Mouse (Mus musculus) left cerebral cortex, adult 11 months (tissue): Measurements from ENCODE around the gene Olfr615.
"Not testable (repeated sequence)": the region's sequence is repeated elsewhere in the genome, so short reads cannot be mapped to it uniquely, and the experiment has no call there.

Experiments
- DNase-seq: peaks from one replicate; pipeline ENCODE4 v3.0.0; 2022; ENCODE audit warnings: low spot score

The Olfr615 gene

DNA sequence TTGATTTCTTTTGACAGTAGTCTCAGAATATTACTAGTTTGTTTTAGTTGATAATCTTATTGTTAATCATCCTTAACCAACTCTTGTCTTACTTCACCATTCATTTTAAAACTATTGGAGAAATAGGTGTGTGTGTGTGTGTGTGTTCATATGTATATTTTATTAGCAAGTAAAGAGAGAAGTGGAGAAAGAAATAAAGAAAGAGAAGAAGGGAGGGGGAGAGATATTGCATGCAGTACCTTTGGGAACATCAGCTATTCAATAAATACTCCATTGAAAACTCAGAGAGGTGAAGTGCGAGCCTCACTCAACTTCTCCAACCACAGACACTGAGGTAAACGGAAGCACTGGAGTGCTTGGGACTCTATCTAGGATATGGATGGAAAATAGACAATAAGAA lies at the start of gene Olfr615:
Olfr615 (plus strand) TSS at position 301 of the 400 bp plus-strand sequence.
- no peak for DNase-seq

DNA sequence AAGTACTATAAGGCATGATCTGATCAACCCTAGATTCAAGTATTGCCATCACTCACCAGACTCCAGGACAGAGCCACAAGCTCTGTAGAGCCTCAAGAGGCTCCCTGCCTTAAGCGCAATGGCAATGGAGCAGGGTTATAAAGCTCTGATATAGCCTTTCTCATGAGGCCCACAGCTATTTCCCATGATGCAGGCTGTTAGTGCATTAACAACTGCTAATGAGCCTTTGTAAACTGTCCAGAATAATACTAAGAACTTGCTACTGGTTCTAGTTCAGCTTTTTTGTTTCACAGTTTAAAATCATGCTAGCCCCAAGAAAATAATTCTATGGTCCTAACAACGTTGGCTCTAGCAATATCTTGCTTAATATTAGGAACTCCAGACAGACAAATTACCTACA lies 43.9 kb upstream of the Olfr615 start, which contains the start of gene Olfr610:
Olfr610 (minus strand) TSS at position 101 of the 400 bp plus-strand sequence.
- DNase-seq = no peak

DNA sequence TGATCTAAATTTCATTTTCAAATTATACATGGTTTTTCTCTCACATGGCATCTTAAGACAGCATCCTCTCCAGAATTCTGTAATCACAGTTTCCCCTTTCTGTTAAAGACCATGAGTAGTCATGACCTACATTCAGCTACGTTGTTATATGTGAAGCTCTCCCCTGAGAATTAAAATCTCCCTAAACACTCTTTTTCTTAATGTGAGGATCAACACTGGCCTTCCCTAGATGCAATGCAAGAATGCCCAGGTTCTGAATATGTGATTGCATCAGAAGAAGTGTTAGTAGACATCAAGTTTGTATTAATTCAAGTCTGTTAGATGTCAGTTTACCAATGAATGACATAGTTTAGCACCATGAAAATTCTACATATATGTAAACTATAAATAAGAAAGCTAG lies 35.1 kb upstream of the Olfr615 start, which contains the start of gene Olfr611:
Olfr611 (minus strand) TSS at position 101 of the 400 bp plus-strand sequence.
- not testable (repeated sequence) for DNase-seq

DNA sequence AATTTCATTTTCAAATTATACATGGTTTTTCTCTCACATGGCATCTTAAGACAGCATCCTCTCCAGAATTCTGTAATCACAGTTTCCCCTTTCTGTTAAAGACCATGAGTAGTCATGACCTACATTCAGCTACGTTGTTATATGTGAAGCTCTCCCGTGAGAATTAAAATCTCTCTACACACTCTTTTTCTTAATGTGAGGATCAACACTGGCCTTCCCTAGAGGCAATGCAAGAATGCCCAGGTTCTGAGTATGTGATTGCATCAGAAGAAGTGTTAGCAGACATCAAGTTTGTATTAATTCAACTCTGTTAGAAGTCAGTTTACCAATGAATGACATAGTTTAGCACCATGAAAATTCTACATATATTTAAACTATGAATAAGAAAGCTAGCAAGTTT lies 13.3 kb upstream of the Olfr615 start, which contains the start of gene Olfr612:
Olfr612 (minus strand) TSS at position 101 of the 400 bp plus-strand sequence.
- not testable (repeated sequence) for DNase-seq

DNA sequence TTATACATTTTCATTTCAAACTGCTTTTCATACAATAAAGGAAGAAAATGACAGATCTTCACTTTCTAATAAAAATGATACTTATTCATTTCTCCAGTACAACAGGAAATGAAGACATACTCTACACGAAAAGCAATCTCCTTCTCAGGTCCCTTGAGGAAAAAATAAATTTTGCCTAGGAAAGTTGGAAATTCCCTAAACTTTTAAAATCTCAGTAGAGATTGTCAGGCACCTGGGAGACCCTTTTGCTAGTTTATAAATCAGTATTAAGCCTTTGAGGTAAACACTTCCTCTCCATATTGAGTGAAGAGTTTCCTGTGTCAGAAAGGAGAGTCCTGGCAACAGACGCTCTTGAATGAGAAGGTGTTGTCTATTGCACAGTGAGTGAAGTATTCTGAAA lies 8.1 kb upstream of the Olfr615 start, which contains the start of gene Olfr613:
Olfr613 (plus strand) TSS at position 301 of the 400 bp plus-strand sequence.
- no peak for DNase-seq

DNA sequence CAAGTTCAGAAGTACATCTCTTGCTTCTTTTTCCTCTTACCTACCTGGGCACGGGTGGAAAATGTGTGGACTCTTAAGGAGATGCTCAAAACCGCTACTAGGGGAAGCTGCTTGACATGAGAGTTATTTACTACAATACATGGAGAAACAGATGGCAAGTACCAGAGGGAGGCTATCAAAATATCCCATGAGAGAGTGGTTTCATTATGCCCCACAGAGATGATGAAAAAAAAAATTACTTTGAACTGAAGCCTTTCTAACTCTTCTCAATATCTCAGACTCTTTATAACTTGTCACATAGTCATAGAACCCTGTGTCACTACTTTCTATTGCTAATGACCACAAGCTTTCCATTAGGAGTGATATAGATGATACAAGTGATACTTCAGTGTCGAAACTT lies 13.2 kb downstream of the Olfr615 start, which contains the start of gene Olfr616:
Olfr616 (minus strand) TSS at position 101 of the 400 bp plus-strand sequence.
- DNase-seq = no peak

DNA sequence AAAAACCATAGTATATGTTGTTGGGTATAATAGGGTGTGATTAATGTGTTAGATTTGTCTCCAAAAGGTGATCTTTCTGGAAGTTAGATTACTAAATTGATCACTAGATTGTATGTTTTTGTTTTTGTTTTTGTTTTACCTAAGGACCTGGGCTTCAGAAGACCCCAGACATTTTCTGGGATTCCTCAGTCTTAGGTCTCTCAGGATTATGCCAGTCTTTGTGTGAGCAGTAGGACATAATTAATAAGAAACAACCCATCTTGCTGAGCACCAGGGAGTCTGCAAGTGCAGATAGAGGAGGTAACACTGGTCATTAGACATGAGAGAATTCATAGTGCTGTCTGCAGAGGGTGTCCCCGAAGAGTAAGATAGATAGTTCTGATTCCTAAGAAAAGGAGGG lies 16.9 kb downstream of the Olfr615 start, which contains the start of gene Olfr617:
Olfr617 (plus strand) TSS at position 301 of the 400 bp plus-strand sequence.
- DNase-seq = no peak

DNA sequence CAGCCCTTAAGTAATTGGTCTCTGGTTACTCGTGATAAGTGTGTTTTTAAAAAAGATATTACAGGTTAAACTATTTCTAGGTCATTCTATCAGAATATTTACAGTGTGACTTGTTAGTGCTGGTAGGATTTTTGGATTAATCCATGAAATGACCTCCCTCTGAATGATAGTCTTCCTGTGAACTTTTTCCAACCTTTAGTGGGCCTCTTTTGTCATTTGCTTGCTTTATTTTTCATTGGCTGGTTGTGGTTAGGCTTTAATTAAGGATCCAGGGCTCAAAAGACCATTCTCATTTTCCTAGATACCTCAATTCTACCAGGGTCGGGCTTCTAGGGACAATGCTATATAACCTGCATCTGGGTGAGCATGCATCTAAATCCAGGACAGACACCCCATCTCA lies 33.9 kb downstream of the Olfr615 start, which contains the start of gene Olfr618:
Olfr618 (plus strand) TSS at position 301 of the 400 bp plus-strand sequence.
- DNase-seq = no peak

DNA sequence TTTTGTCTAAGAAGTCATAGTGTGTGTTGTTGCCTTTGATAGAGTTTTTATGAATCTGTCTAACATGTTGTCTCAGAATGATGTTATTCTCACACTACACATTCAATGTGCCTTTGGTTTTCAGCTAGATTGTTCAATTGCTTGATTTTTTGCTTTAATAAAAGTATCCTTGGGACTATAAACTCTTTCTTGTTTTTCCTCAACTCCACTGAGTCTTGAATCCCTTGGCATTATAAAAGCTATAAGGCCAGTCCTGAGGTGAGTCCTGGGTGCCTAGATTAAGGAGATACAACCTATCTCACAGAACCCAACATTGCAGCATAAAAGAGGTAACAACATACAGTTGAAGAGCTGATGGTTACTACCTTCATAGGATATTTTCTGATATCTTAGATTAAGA lies 44.4 kb downstream of the Olfr615 start, which contains the start of gene Olfr619:
Olfr619 (plus strand) TSS at position 301 of the 400 bp plus-strand sequence.
- DNase-seq = no peak

DNA sequence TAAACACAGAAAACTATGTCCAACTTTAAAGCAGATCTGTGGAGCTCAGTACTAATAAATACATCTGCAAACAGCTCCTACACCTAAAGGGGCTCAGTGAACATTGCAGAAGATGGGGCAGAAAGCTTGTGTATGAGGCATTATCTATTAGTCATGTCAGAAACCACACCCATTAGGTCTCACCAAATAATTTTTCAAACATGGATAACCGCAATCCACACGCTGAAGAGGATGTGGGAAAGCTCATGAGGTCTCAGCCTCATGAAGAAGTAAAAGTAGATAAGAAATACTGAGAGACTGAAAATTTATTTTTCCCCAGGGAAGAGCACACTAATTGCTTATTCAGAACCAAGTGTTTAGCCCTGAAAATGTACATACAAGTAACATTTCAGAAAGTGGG lies 51.5 kb downstream of the Olfr615 start:
- DNase-seq = no peak

DNA sequence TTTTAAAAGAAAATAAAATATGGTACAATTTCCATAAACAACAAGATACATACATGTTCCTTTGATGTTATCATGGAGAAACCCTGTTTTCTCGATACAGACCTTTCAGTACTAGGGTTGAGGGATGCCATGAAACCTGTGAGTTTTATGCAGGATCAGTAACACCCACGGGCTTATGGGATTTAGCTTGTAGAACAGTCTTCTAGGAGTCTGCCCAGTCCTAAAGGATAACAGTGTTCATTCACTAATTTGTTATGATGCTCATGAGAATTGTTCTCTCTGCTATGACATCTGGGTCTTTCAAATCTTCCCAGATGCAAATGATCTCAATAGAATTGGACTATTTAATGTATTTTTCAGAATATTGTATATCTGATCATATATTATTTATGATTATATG lies 56.6 kb downstream of the Olfr615 start, which contains the start of gene Olfr620:
Olfr620 (minus strand) TSS at position 101 of the 400 bp plus-strand sequence.
- no peak for DNase-seq
